Mouse (Mus musculus) heart, adult 2 months (tissue): ENCODE measurements around the gene Zfp3. TPM values are rescaled to one million over a fixed set of nuclear protein-coding genes. Genes with fewer than 3 reads are reported as not detected.

Experiments used
- DNase-seq, 2 experiments: peaks; one replicate each; pipeline ENCODE4 v3.0.0; 2021
- H3K27ac ChIP-seq: fragments of 200-600 bp; 2 replicates; pipeline ENCODE4 v1.8.1; 2022
- H3K27me3 ChIP-seq: fragments of 200-500 bp; 2 replicates; pipeline ENCODE4 v1.6.1; 2012; ENCODE audit warnings: mild to moderate bottlenecking, low read length, inconsistent platforms, mixed read lengths; ENCODE audit not compliant: control insufficient read depth, insufficient read depth
- H3K36me3 ChIP-seq: fragments of 200-500 bp; 2 replicates; pipeline ENCODE4 v1.6.1; 2012; ENCODE audit warnings: low read length, inconsistent platforms; ENCODE audit not compliant: control insufficient read depth, insufficient read depth
- H3K4me1 ChIP-seq: fragments of 200-500 bp; 2 replicates; pipeline ENCODE4 v1.6.1; 2011; ENCODE audit warnings: low read length; ENCODE audit not compliant: control insufficient read depth, insufficient read depth
- H3K4me3 ChIP-seq: fragments of 200-600 bp; 2 replicates; pipeline ENCODE4 v1.8.1; 2022
- H3K79me2 ChIP-seq: fragments of 200-500 bp; replicated peaks from 2 replicates; pipeline ENCODE4 v1.6.1; 2012; ENCODE audit warnings: mild to moderate bottlenecking, inconsistent platforms, low read length, moderate library complexity, mixed read lengths; ENCODE audit not compliant: control insufficient read depth, insufficient read depth
- H3K9ac ChIP-seq: fragments of 200-500 bp; 2 replicates; pipeline ENCODE4 v1.6.1; 2012; ENCODE audit warnings: low read depth, mild to moderate bottlenecking, control low read depth, inconsistent platforms, low read length, mixed read lengths
- CTCF ChIP-seq: fragments of 200-600 bp; IDR thresholded peaks from 2 replicates; pipeline ENCODE4 v1.8.1; 2022; ENCODE audit warnings: antibody characterized with exemption, mild to moderate bottlenecking, moderate library complexity
- EP300 ChIP-seq: fragments of 200-500 bp; IDR thresholded peaks from 2 replicates; pipeline ENCODE4 v1.6.1; 2011; ENCODE audit warnings: low read depth, low read length, control low read depth; ENCODE audit not compliant: insufficient read depth
- POLR2A ChIP-seq: fragments of 200-500 bp; IDR thresholded peaks from 2 replicates; pipeline ENCODE4 v1.6.1; 2011; ENCODE audit warnings: mild to moderate bottlenecking, low read depth, low read length, control low read depth; ENCODE audit not compliant: insufficient read depth
- WGBS: fragments of 180-500 bp; shearing (Covaris S2); methylation state at CpG from one replicate; pipeline ENCODE4 v1.1.7; 2018; 5-methylcytosine and 5-hydroxymethylcytosine counted together
- intact Hi-C: fragments of 180-260 bp; cut with DNase I; formaldehyde crosslinking; loops from one replicate; pipeline ENCODE4 v1.15.1; 2025
- polyA plus RNA-seq: library from polyadenylated mRNA; depleted of rRNA; stranded (reverse); fragments of >200 nt; gene quantifications from 2 replicates; pipeline ENCODE4 v1.2.3, GENCODE M21; 2012
- total RNA-seq, 2 experiments: library from RNA; stranded (reverse); gene quantifications; 2 replicates each; pipeline ENCODE4 v1.2.3; 2021

Gene Zfp3
- total and polyA plus RNA-seq, 3 experiments = 1.5 to 8.5 (median 7.5) TPM

DNA sequence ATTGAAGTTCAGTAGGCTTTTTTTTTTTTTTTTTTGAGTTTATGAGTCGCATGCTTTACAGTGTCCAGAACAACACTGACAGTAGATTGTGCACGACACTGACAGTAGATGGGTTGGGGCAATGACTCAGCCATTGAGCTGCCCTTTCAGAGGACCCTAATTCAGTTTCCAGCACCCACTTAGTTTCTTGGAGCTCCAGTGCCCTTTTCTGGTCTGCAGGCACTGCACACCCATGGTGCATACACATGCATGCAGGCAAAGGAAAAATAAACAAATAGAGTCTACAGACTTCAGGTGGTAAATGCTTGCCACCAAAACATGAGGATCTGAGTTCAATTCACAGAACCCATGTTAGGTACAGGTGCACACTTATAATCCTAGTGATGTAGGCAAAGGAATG is 37.4 kb upstream of the Zfp3 start:
- Histone ChIP-seq H3K27me3 (no peaks in the 10 kb centered on the region), H3K4me3 (no peak overlapping the region), H3K27ac (no peak overlapping the region), H3K4me1 (no peaks in the 10 kb centered on the region), H3K9ac (no peak overlapping the region), H3K36me3 (no peaks in the 10 kb centered on the region; the same call in 1 of the 2 replicates), H3K79me2 (no peaks in the 10 kb centered on the region)
- 77% methylated on average over 2 of the region's 2 CpGs for WGBS
- no peak for TF ChIP-seq EP300
- no peak for DNase-seq
- intact Hi-C loops = no loop called here

DNA sequence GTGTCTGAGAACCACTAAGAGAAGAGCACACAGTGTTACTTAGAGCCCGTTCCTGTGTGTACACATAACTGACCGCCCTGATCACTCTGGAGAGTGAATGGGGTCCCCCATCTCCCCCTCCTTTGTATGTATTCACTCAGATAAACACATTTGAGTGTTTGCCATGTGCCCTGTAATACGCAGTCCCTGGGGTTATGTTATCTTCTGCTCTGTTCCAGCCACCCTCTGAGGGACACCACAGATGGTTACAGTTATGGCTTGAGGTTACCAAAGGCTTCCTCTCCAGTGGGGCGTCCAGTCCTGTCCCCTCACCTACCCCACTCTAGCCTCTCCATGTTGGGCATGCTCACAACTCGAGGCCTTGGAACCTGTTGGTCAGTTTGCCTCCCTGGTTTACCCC is 36.6 kb upstream of the Zfp3 start:
- intact Hi-C loops = no loop called here
- H3K36me3 ChIP-seq = no peaks in the 10 kb centered on the region; the same call in 1 of the 2 replicates
- no peak overlapping the region for H3K27ac ChIP-seq
- no peaks in the 10 kb centered on the region for H3K4me1 ChIP-seq
- H3K4me3 ChIP-seq = no peak overlapping the region
- H3K9ac ChIP-seq = no peak overlapping the region
- H3K79me2 ChIP-seq = no peaks in the 10 kb centered on the region
- peak in 1 of 2 experiments; percentile 12 for DNase-seq
- 78% methylated on average over 5 of the region's 5 CpGs for WGBS
- H3K27me3 ChIP-seq = no peaks in the 10 kb centered on the region
- TF ChIP-seq POLR2A (no peak), CTCF (no peak), EP300 (no peak)

- no peaks in the 10 kb centered on the region for H3K4me1 ChIP-seq
- TF ChIP-seq CTCF (no peak), POLR2A (no peak), EP300 (no peak)
- no peaks in the 10 kb centered on the region for H3K79me2 ChIP-seq
- no peak overlapping the region for H3K27ac ChIP-seq
- H3K9ac ChIP-seq = no peak overlapping the region
- no peak overlapping the region for H3K4me3 ChIP-seq
- intact Hi-C loops = loop anchor here (5.0 kb wide), 1 partner anchor 38 kb away; no protein-coding TSS in a partner anchor
- no peaks in the 10 kb centered on the region for H3K27me3 ChIP-seq
- WGBS = 80% methylated on average over 9 of the region's 9 CpGs
- no peak for DNase-seq
- H3K36me3 ChIP-seq = no peaks in the 10 kb centered on the region; the same call in 1 of the 2 replicates
These were observed 33.5 kb upstream of the Zfp3 start for GRCm38 (mm10) chr11:70730427-70731038.

- H3K36me3 ChIP-seq = no peaks in the 10 kb centered on the region; the same call in 1 of the 2 replicates
- no peaks in the 10 kb centered on the region for H3K27me3 ChIP-seq
- H3K4me1 ChIP-seq = no peaks in the 10 kb centered on the region
- H3K9ac ChIP-seq = no peak overlapping the region; the same call in 1 of the 2 replicates
- H3K27ac ChIP-seq = no peak overlapping the region
- DNase-seq = no peak
- no peak for TF ChIP-seq CTCF
- TF ChIP-seq POLR2A = no peak
- TF ChIP-seq EP300 = no peak
- 47% methylated on average over 5 of the region's 5 CpGs for WGBS
- no peak overlapping the region for H3K4me3 ChIP-seq
- intact Hi-C loops = loop anchor here (5.0 kb wide), 1 partner anchor 39 kb away; no protein-coding TSS in a partner anchor
- no peaks in the 10 kb centered on the region for H3K79me2 ChIP-seq
These were observed 32.8 kb upstream of the Zfp3 start for GRCm38 (mm10) chr11:70731178-70731577.

DNA sequence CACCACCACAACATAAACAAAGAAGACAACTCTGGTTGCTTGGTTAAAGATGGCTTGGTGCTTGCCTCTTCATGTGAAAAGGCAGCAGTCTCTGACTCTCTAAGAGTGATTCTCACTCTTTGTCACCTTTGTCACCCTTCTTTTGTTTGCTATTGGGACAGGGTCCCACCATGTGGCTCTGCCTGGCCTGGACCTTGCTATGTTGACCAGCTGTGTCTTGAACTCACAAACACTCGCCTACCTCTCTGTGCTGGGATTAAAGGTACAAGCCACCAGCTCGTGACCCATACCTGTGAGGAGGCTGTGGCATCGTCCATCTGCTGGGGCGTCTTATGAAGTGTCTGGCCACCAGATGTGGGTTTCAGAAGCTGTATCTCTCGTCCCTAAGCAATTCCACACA is 30.8 kb upstream of the Zfp3 start:
- intact Hi-C loops = loop anchor here (5.0 kb wide), 1 partner anchor 41 kb away; no protein-coding TSS in a partner anchor
- TF ChIP-seq EP300 = no peak
- TF ChIP-seq CTCF = no peak
- no peak for TF ChIP-seq POLR2A
- no peaks in the 10 kb centered on the region for H3K27me3 ChIP-seq
- DNase-seq = no peak
- H3K27ac ChIP-seq = no peak overlapping the region
- no peak overlapping the region for H3K4me3 ChIP-seq
- H3K79me2 ChIP-seq = no peaks in the 10 kb centered on the region
- H3K4me1 ChIP-seq = no peaks in the 10 kb centered on the region
- no peaks in the 10 kb centered on the region for H3K36me3 ChIP-seq
- 72% methylated on average over 5 of the region's 5 CpGs for WGBS
- no peak overlapping the region for H3K9ac ChIP-seq

DNA sequence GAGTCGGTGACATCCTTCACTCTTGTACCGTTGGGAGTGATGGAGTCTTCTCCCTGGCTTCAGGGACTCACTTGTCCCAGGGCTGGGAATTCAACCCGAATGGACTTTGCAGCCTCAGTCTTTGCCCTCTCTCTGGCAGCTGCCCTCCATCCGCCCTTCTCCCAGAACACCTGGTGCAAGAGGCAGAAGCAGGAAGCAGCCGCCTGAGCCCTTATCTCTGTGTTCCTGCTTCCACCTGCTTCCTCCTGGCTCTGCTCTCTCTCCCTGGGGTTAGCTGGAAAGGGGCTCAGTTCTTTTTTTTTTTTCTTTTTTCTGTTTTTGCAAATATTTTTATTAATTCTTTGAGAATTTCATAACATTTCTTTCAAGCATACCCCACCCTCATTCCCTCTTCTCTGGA is 26.3 kb upstream of the Zfp3 start:
- Histone ChIP-seq H3K9ac (no peak overlapping the region), H3K27me3 (no peaks in the 10 kb centered on the region), H3K79me2 (no peaks in the 10 kb centered on the region), H3K36me3 (no peaks in the 10 kb centered on the region), H3K4me3 (no peak overlapping the region), H3K4me1 (no peaks in the 10 kb centered on the region), H3K27ac (no peak overlapping the region)
- no peak for DNase-seq
- intact Hi-C loops = no loop called here
- 41% methylated on average over 5 of the region's 5 CpGs for WGBS
- TF ChIP-seq CTCF = no peak
- TF ChIP-seq EP300 = no peak
- TF ChIP-seq POLR2A = 0 out of 2 replicates have a peak, but pooled peaks have one; percentile 14
